Mouse (Mus musculus): ENCODE results near the gene Catsper2. TPM values are rescaled to one million over a fixed set of nuclear protein-coding genes. Genes with fewer than 3 reads are reported as not detected.

Gene Catsper2
- polyA plus RNA-seq, 1 experiment, result not detected

GRCm38 (mm10) chr2:121441800-121442199 is 28.2 kb upstream of the Catsper2 start:
- Histone ChIP-seq H3K4me1 (ENCODE audit: control insufficient read depth) (peaks cover 25% of the 10 kb centered on the region), H3K27me3 (ENCODE audit: control insufficient read depth) (peaks cover 25% of the 10 kb centered on the region), H3K36me3 (ENCODE audit: control insufficient read depth) (peaks cover 30% of the 10 kb centered on the region), H3K4me3 (replicated peaks) (peak overlapping the region; percentile 65), H3K9me3 (ENCODE audit: control insufficient read depth, low read length) (no peaks in the 10 kb centered on the region)
- TF ChIP-seq TAL1 (IDR thresholded peaks at IDR 0.05; ENCODE audit: low read length) (no peak), GATA1 (IDR thresholded peaks at IDR 0.05; ENCODE audit: low read length) (no peak)

- TF ChIP-seq TAL1 (IDR thresholded peaks at IDR 0.05; ENCODE audit: low read length) (no peak), GATA1 (IDR thresholded peaks at IDR 0.05; ENCODE audit: low read length) (no peak)
- Histone ChIP-seq H3K27me3 (ENCODE audit: control insufficient read depth) (peaks cover 25% of the 10 kb centered on the region), H3K36me3 (ENCODE audit: control insufficient read depth) (peaks cover 33% of the 10 kb centered on the region), H3K9me3 (ENCODE audit: control insufficient read depth, low read length) (no peaks in the 10 kb centered on the region), H3K4me3 (replicated peaks) (no peak overlapping the region), H3K4me1 (ENCODE audit: control insufficient read depth) (peaks cover 25% of the 10 kb centered on the region)
These were observed 27.4 kb upstream of the Catsper2 start for GRCm38 (mm10) chr2:121440834-121441605.

- Histone ChIP-seq H3K4me3 (replicated peaks) (no peak overlapping the region), H3K9me3 (ENCODE audit: control insufficient read depth, low read length) (no peaks in the 10 kb centered on the region), H3K4me1 (ENCODE audit: control insufficient read depth) (peaks cover 19% of the 10 kb centered on the region), H3K27me3 (ENCODE audit: control insufficient read depth) (peaks cover 25% of the 10 kb centered on the region), H3K36me3 (ENCODE audit: control insufficient read depth) (peaks cover 44% of the 10 kb centered on the region)
- TF ChIP-seq GATA1 (IDR thresholded peaks at IDR 0.05; ENCODE audit: low read length) (no peak), TAL1 (IDR thresholded peaks at IDR 0.05; ENCODE audit: low read length) (no peak)
These were observed 26.2 kb upstream of the Catsper2 start for GRCm38 (mm10) chr2:121439746-121440145.

- TF ChIP-seq GATA1 (IDR thresholded peaks at IDR 0.05; ENCODE audit: low read length) (no peak), TAL1 (IDR thresholded peaks at IDR 0.05; ENCODE audit: low read length) (no peak)
- H3K36me3 ChIP-seq (ENCODE audit: control insufficient read depth), result peaks cover 92% of the 10 kb centered on the region
These were observed 21.3 kb upstream of the Catsper2 start for GRCm38 (mm10) chr2:121434854-121435253.

GRCm38 (mm10) chr2:121425890-121426289 is 12.3 kb upstream of the Catsper2 start:
- H3K4me3 ChIP-seq (replicated peaks), result no peak overlapping the region
- H3K36me3 ChIP-seq (ENCODE audit: control insufficient read depth), result peaks cover 83% of the 10 kb centered on the region
- no peaks in the 10 kb centered on the region for H3K9me3 ChIP-seq (ENCODE audit: control insufficient read depth, low read length)
- H3K4me1 ChIP-seq (ENCODE audit: control insufficient read depth), result no peaks in the 10 kb centered on the region
- no peaks in the 10 kb centered on the region for H3K27me3 ChIP-seq (ENCODE audit: control insufficient read depth)
- TF ChIP-seq GATA1 (IDR thresholded peaks at IDR 0.05; ENCODE audit: low read length) (no peak), TAL1 (IDR thresholded peaks at IDR 0.05; ENCODE audit: low read length) (no peak)

More at GRCm38 (mm10) chr2:121434854-121435253, 21.3 kb upstream of the Catsper2 start:
- Histone ChIP-seq H3K9me3 (ENCODE audit: control insufficient read depth, low read length) (no peaks in the 10 kb centered on the region), H3K27me3 (ENCODE audit: control insufficient read depth) (no peaks in the 10 kb centered on the region), H3K4me1 (ENCODE audit: control insufficient read depth) (no peaks in the 10 kb centered on the region; the same call in 1 of the 2 replicates), H3K4me3 (replicated peaks) (no peak overlapping the region)

- H3K36me3 ChIP-seq (ENCODE audit: control insufficient read depth), result peaks cover 78% of the 10 kb centered on the region
- no peak overlapping the region for H3K4me3 ChIP-seq (replicated peaks)
- no peaks in the 10 kb centered on the region; the same call in 1 of the 2 replicates for H3K4me1 ChIP-seq (ENCODE audit: control insufficient read depth)
- H3K9me3 ChIP-seq (ENCODE audit: control insufficient read depth, low read length), result no peaks in the 10 kb centered on the region
- H3K27me3 ChIP-seq (ENCODE audit: control insufficient read depth), result no peaks in the 10 kb centered on the region
- no peak for TF ChIP-seq TAL1 (IDR thresholded peaks at IDR 0.05; ENCODE audit: low read length)
- TF ChIP-seq GATA1 (IDR thresholded peaks at IDR 0.05; ENCODE audit: low read length), result no peak
These were observed 9.6 kb upstream of the Catsper2 start for GRCm38 (mm10) chr2:121423166-121423565.

GRCm38 (mm10) chr2:121418476-121418875 is 4.9 kb upstream of the Catsper2 start:
- TF ChIP-seq GATA1 (IDR thresholded peaks at IDR 0.05; ENCODE audit: low read length) (no peak), TAL1 (IDR thresholded peaks at IDR 0.05; ENCODE audit: low read length) (no peak)
- Histone ChIP-seq H3K27me3 (ENCODE audit: control insufficient read depth) (no peaks in the 10 kb centered on the region), H3K4me1 (ENCODE audit: control insufficient read depth) (peaks cover 22% of the 10 kb centered on the region), H3K4me3 (replicated peaks) (no peak overlapping the region), H3K36me3 (ENCODE audit: control insufficient read depth) (peaks cover 60% of the 10 kb centered on the region), H3K9me3 (ENCODE audit: control insufficient read depth, low read length) (no peaks in the 10 kb centered on the region)

- no peak overlapping the region for H3K4me3 ChIP-seq (replicated peaks)
- no peaks in the 10 kb centered on the region for H3K9me3 ChIP-seq (ENCODE audit: control insufficient read depth, low read length)
- H3K4me1 ChIP-seq (ENCODE audit: control insufficient read depth), result peaks cover 36% of the 10 kb centered on the region
- H3K27me3 ChIP-seq (ENCODE audit: control insufficient read depth), result no peaks in the 10 kb centered on the region
- peaks cover 39% of the 10 kb centered on the region for H3K36me3 ChIP-seq (ENCODE audit: control insufficient read depth)
- no peak for TF ChIP-seq GATA1 (IDR thresholded peaks at IDR 0.05; ENCODE audit: low read length)
- no peak for TF ChIP-seq TAL1 (IDR thresholded peaks at IDR 0.05; ENCODE audit: low read length)
These were observed 2.8 kb upstream of the Catsper2 start for GRCm38 (mm10) chr2:121416356-121416755.

- Histone ChIP-seq H3K9me3 (ENCODE audit: control insufficient read depth, low read length) (no peaks in the 10 kb centered on the region), H3K36me3 (ENCODE audit: control insufficient read depth) (peaks cover 37% of the 10 kb centered on the region), H3K4me1 (ENCODE audit: control insufficient read depth) (peaks cover 36% of the 10 kb centered on the region), H3K4me3 (replicated peaks) (peak overlapping the region; percentile 99), H3K27me3 (ENCODE audit: control insufficient read depth) (no peaks in the 10 kb centered on the region)
- no peak for TF ChIP-seq TAL1 (IDR thresholded peaks at IDR 0.05; ENCODE audit: low read length)
- TF ChIP-seq GATA1 (IDR thresholded peaks at IDR 0.05; ENCODE audit: low read length), result no peak
These were observed 2.0 kb upstream of the Catsper2 start for GRCm38 (mm10) chr2:121415591-121415990.

Data from erythroblast, embryonic 14.5 days (primary cell).